Mouse (Mus musculus): ENCODE measurements around the gene Camk1g. TPM values are rescaled to one million over a fixed set of nuclear protein-coding genes. Genes with fewer than 3 reads are reported as not detected.

Gene Camk1g
- polyA plus RNA-seq, 1 experiment = 3.4 TPM

GRCm38 (mm10) chr1:193406059-193406642, 36.1 kb upstream of the Camk1g start:
- Histone ChIP-seq H3K27me3 (ENCODE audit: control insufficient read depth, insufficient read depth, low read length) (no peaks in the 10 kb centered on the region), H3K27ac (ENCODE audit: control insufficient read depth, insufficient read depth, low read length) (no peak overlapping the region), H3K4me1 (replicated peaks; ENCODE audit: control insufficient read depth, insufficient read depth, low read length) (peaks cover 2% of the 10 kb centered on the region; the same call in 1 of the 2 replicates), H3K4me3 (ENCODE audit: control insufficient read depth, insufficient read depth, low read length) (no peak overlapping the region), H3K36me3 (ENCODE audit: control insufficient read depth, insufficient read depth, low read length) (no peaks in the 10 kb centered on the region)
- DNase-seq = no peak
- TF ChIP-seq CTCF (IDR thresholded peaks at IDR 0.05; ENCODE audit: borderline replicate concordance, control insufficient read depth, extremely low read depth, insufficient read depth, low read length, poor library complexity) = no peak
- WGBS = 93% methylated on average over 6 of the region's 6 CpGs

GRCm38 (mm10) chr1:193401695-193402094, 31.6 kb upstream of the Camk1g start:
- no peaks in the 10 kb centered on the region for H3K36me3 ChIP-seq (ENCODE audit: control insufficient read depth, insufficient read depth, low read length)
- H3K27ac ChIP-seq (ENCODE audit: control insufficient read depth, insufficient read depth, low read length) = no peak overlapping the region
- 0 out of 2 replicates have a peak, but pooled peaks cover 2% of the 10 kb centered on the region for H3K4me1 ChIP-seq (replicated peaks; ENCODE audit: control insufficient read depth, insufficient read depth, low read length)
- no peak overlapping the region for H3K4me3 ChIP-seq (ENCODE audit: control insufficient read depth, insufficient read depth, low read length)
- no peaks in the 10 kb centered on the region for H3K27me3 ChIP-seq (ENCODE audit: control insufficient read depth, insufficient read depth, low read length)
- TF ChIP-seq POLR2A (IDR thresholded peaks at IDR 0.05; ENCODE audit: control insufficient read depth, extremely low read depth, insufficient read depth, low read length, poor library complexity) = no peak
- TF ChIP-seq CTCF (IDR thresholded peaks at IDR 0.05; ENCODE audit: borderline replicate concordance, control insufficient read depth, extremely low read depth, insufficient read depth, low read length, poor library complexity) = no peak
- 92% methylated on average over 9 of the region's 9 CpGs for WGBS
- no peak for DNase-seq

DNA sequence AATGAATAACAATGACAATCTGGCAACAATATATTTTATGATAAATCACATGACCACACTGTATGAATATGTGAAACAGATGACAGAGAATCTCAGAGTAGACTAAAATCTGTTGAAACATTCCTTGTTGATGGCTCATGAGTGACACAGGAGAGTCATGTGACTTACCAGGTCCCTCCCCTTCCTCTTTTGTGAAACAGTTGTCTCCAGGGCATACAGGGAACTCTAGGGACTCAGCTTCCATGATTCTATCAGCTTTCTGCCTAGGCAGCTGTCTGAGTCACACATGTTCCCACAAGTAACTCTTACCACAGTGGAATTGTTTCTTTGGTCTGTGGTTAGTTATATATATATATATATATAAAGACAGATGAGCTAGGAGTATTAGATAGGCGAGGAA, 30.2 kb upstream of the Camk1g start:
- Histone ChIP-seq H3K4me1 (replicated peaks; ENCODE audit: control insufficient read depth, insufficient read depth, low read length) (no peaks in the 10 kb centered on the region), H3K27ac (ENCODE audit: control insufficient read depth, insufficient read depth, low read length) (no peak overlapping the region), H3K27me3 (ENCODE audit: control insufficient read depth, insufficient read depth, low read length) (no peaks in the 10 kb centered on the region), H3K4me3 (ENCODE audit: control insufficient read depth, insufficient read depth, low read length) (no peak overlapping the region), H3K36me3 (ENCODE audit: control insufficient read depth, insufficient read depth, low read length) (no peaks in the 10 kb centered on the region)
- WGBS = 58% methylated on average over 1 of the region's 1 CpGs
- no peak for DNase-seq
- TF ChIP-seq CTCF (IDR thresholded peaks at IDR 0.05; ENCODE audit: borderline replicate concordance, control insufficient read depth, extremely low read depth, insufficient read depth, low read length, poor library complexity) = no peak
- TF ChIP-seq POLR2A (IDR thresholded peaks at IDR 0.05; ENCODE audit: control insufficient read depth, extremely low read depth, insufficient read depth, low read length, poor library complexity) = no peak

- Histone ChIP-seq H3K4me3 (ENCODE audit: control insufficient read depth, insufficient read depth, low read length) (no peak overlapping the region), H3K36me3 (ENCODE audit: control insufficient read depth, insufficient read depth, low read length) (no peaks in the 10 kb centered on the region), H3K4me1 (replicated peaks; ENCODE audit: control insufficient read depth, insufficient read depth, low read length) (no peaks in the 10 kb centered on the region), H3K27me3 (ENCODE audit: control insufficient read depth, insufficient read depth, low read length) (no peaks in the 10 kb centered on the region), H3K27ac (ENCODE audit: control insufficient read depth, insufficient read depth, low read length) (no peak overlapping the region)
- WGBS = 85% methylated on average over 2 of the region's 2 CpGs
- no peak for TF ChIP-seq CTCF (IDR thresholded peaks at IDR 0.05; ENCODE audit: borderline replicate concordance, control insufficient read depth, extremely low read depth, insufficient read depth, low read length, poor library complexity)
- no peak for TF ChIP-seq POLR2A (IDR thresholded peaks at IDR 0.05; ENCODE audit: control insufficient read depth, extremely low read depth, insufficient read depth, low read length, poor library complexity)
- no peak for DNase-seq
Observed at GRCm38 (mm10) chr1:193398728-193399437, 28.8 kb upstream of the Camk1g start.

- no peaks in the 10 kb centered on the region for H3K27me3 ChIP-seq (ENCODE audit: control insufficient read depth, insufficient read depth, low read length)
- H3K27ac ChIP-seq (ENCODE audit: control insufficient read depth, insufficient read depth, low read length) = no peak overlapping the region
Observed at GRCm38 (mm10) chr1:193397109-193397508, 27.0 kb upstream of the Camk1g start.

DNA sequence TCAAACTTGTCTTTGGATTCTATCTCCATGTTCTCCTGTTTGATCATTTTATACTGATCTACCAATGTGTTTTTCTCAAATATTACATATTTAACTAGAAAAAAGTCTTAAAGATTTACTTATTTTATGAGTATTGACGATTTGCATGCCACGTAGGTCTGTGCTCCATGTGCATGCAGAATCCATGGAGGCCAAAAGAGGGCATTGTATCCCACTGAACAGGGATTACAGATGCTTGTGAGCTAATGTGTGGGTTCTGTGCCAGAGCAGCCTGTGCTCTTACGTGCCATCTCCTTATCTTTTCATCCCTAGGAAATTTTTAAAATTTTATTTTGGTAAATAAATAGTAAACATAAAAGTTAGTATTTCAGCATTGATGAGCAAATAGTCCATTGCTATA, 22.2 kb upstream of the Camk1g start:
- 95% methylated on average over 3 of the region's 3 CpGs for WGBS
- TF ChIP-seq CTCF (IDR thresholded peaks at IDR 0.05; ENCODE audit: borderline replicate concordance, control insufficient read depth, extremely low read depth, insufficient read depth, low read length, poor library complexity) (no peak), POLR2A (IDR thresholded peaks at IDR 0.05; ENCODE audit: control insufficient read depth, extremely low read depth, insufficient read depth, low read length, poor library complexity) (no peak)

More at GRCm38 (mm10) chr1:193397109-193397508, 27.0 kb upstream of the Camk1g start:
- no peak overlapping the region for H3K4me3 ChIP-seq (ENCODE audit: control insufficient read depth, insufficient read depth, low read length)
- H3K36me3 ChIP-seq (ENCODE audit: control insufficient read depth, insufficient read depth, low read length) = no peaks in the 10 kb centered on the region
- TF ChIP-seq CTCF (IDR thresholded peaks at IDR 0.05; ENCODE audit: borderline replicate concordance, control insufficient read depth, extremely low read depth, insufficient read depth, low read length, poor library complexity) (no peak), POLR2A (IDR thresholded peaks at IDR 0.05; ENCODE audit: control insufficient read depth, extremely low read depth, insufficient read depth, low read length, poor library complexity) (no peak)
- no peak for DNase-seq
- H3K4me1 ChIP-seq (replicated peaks; ENCODE audit: control insufficient read depth, insufficient read depth, low read length) = no peaks in the 10 kb centered on the region

More for the DNA sequence above, 22.2 kb upstream of the Camk1g start:
- H3K27me3 ChIP-seq (ENCODE audit: control insufficient read depth, insufficient read depth, low read length) = no peaks in the 10 kb centered on the region
- DNase-seq = no peak
- H3K36me3 ChIP-seq (ENCODE audit: control insufficient read depth, insufficient read depth, low read length) = no peaks in the 10 kb centered on the region
- no peak overlapping the region for H3K4me3 ChIP-seq (ENCODE audit: control insufficient read depth, insufficient read depth, low read length)
- H3K27ac ChIP-seq (ENCODE audit: control insufficient read depth, insufficient read depth, low read length) = no peak overlapping the region
- H3K4me1 ChIP-seq (replicated peaks; ENCODE audit: control insufficient read depth, insufficient read depth, low read length) = peaks cover 3% of the 10 kb centered on the region; the same call in 1 of the 2 replicates
